Mouse (Mus musculus) forebrain, embryonic 11.5 days (tissue): ENCODE data around the gene Flt3. TPM values are rescaled to one million over a fixed set of nuclear protein-coding genes. Genes with fewer than 3 reads are reported as not detected.

Experiments
- ATAC-seq: fragments of 200-750 bp; cut with Nextera tagmentation; replicated peaks from 2 replicates; pipeline ENCODE4 v1.8.0; 2017; ENCODE audit warnings: moderate TSS enrichment; ENCODE audit not compliant: low FRiP score
- DNase-seq: peaks from one replicate; pipeline ENCODE4 v3.0.0-alpha.2; 2017; ENCODE audit warnings: low spot score
- H3K27ac ChIP-seq: fragments of 300-500 bp; sonication (generic); 2 replicates; pipeline ENCODE4 v1.5.1; 2014; ENCODE audit warnings: low read depth, low read length
- H3K27me3 ChIP-seq: fragments of 300-500 bp; sonication (generic); 2 replicates; pipeline ENCODE4 v1.6.1; 2014; ENCODE audit warnings: mild to moderate bottlenecking, low read length, mixed read lengths; ENCODE audit not compliant: control insufficient read depth, insufficient read depth
- H3K36me3 ChIP-seq: fragments of 300-500 bp; sonication (generic); 2 replicates; pipeline ENCODE4 v1.6.1; 2014; ENCODE audit warnings: mild to moderate bottlenecking, low read length, moderate library complexity, mixed read lengths; ENCODE audit not compliant: control insufficient read depth, insufficient read depth
- H3K4me1 ChIP-seq: fragments of 300-500 bp; sonication (generic); replicated peaks from 2 replicates; pipeline ENCODE4 v1.6.1; 2014; ENCODE audit warnings: low read length, mixed read lengths; ENCODE audit not compliant: control insufficient read depth, insufficient read depth
- H3K4me2 ChIP-seq: fragments of 300-500 bp; sonication (generic); 2 replicates; pipeline ENCODE4 v1.6.1; 2014; ENCODE audit warnings: low read depth, mild to moderate bottlenecking, low read length, moderate library complexity, mixed read lengths; ENCODE audit not compliant: severe bottlenecking
- H3K4me3 ChIP-seq: fragments of 300-500 bp; sonication (generic); 2 replicates; pipeline ENCODE4 v1.5.1; 2014; ENCODE audit warnings: low read depth, low read length
- H3K9ac ChIP-seq: fragments of 300-500 bp; sonication (generic); 2 replicates; pipeline ENCODE4 v1.6.1; 2014; ENCODE audit warnings: low read length
- H3K9me3 ChIP-seq: fragments of 300-500 bp; sonication (generic); 2 replicates; pipeline ENCODE4 v1.6.1; 2016; ENCODE audit warnings: low read length, mixed read lengths; ENCODE audit not compliant: control insufficient read depth
- WGBS: fragments of 180-500 bp; shearing (Covaris S2); extraction: QIAGEN DNeasy Blood & Tissue Kit; methylation state at CpG from one replicate; pipeline ENCODE4 v1.1.7; 2014; 5-methylcytosine and 5-hydroxymethylcytosine counted together
- polyA plus RNA-seq: library from polyadenylated mRNA; unstranded; fragments of >200 nt; fragmentation: Nextera tagmentation; extraction: Ambion mirVana; gene quantifications from 2 replicates; pipeline ENCODE4 v1.2.1, GENCODE M21; 2014

Gene Flt3
- 0.08 TPM in 1 of 2 replicates, not detected in the other for polyA plus RNA-seq

DNA sequence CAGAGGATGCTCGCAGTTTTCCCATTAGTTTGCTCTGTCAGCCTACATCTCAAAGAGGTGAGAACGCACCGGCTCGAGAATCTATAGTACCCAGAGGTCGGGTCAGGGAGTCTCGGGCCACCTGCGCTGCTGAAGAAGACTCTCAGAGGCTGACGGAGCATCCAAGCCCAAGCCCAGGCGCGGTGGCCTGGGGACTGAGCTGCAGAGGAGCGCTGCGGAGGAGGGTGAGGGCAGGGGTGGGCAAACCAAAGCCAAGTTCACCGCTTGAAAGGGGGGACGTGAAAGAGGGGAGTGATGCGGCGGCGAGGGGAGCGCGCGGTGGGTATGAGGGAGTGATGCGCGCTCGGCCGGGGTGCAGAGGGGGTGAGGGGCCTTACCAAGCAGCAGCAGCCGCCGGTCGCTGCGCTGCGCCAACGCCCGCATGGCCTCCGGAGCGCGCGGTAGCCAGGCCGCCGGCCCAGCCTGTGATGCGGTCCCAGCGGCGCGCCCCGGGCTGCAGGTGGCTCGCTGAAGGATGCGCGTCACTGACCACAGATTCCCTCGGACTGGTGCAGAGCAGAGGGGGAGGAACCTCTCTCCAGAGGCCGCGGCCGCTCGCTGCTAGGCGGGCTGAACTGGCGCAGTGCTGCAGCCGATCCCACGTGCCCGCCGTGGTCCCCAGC lies at the start of gene Flt3:
Gene Flt3, minus strand, starts transcription at position 647 of the 662 bp plus-strand sequence.
- H3K4me1 ChIP-seq, result no peaks in the 10 kb centered on the region
- peaks cover 39% of the 10 kb centered on the region for H3K27me3 ChIP-seq
- H3K9ac ChIP-seq, result no peak within 1 kb of the TSS
- peak within 1 kb of the TSS; percentile 37 for H3K4me3 ChIP-seq
- peak within 1 kb of the TSS; percentile 70 for H3K4me2 ChIP-seq
- H3K9me3 ChIP-seq, result no peaks in the 10 kb centered on the region
- DNase-seq, result peak; percentile 70
- H3K27ac ChIP-seq, result no peak within 1 kb of the TSS
- peak; percentile 71; the same call in 1 of the 2 replicates for ATAC-seq
- under 1% methylated on average over 56 of the region's 56 CpGs for WGBS
- no peaks in the 10 kb centered on the region for H3K36me3 ChIP-seq

DNA sequence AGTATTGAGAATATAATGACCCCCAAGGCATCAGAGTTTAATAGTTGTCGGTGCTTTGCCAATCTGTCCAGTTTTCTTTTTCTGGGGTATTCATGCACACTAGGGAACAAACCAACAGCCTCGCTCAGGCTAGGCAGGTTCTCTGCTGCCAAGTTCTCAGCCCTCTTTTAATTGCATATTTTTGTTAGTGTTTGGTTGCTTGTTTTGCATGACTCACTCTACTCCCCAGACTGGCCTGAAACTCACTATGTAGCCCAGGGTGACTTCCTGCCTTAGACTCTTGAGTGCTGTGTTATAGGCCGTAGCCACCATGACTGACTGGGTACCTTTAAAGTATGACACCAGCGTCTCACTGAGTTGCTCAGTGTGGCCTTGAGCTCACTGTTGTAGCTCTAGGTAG lies 48.6 kb upstream of the Flt3 start:
- Histone ChIP-seq H3K4me3 (no peak overlapping the region), H3K27ac (no peak overlapping the region), H3K4me2 (no peak overlapping the region), H3K9me3 (no peaks in the 10 kb centered on the region), H3K36me3 (no peaks in the 10 kb centered on the region; the same call in 1 of the 2 replicates), H3K27me3 (no peaks in the 10 kb centered on the region), H3K4me1 (no peaks in the 10 kb centered on the region), H3K9ac (no peak overlapping the region)
- 81% methylated on average over 4 of the region's 4 CpGs for WGBS
- DNase-seq (no peak), ATAC-seq (no peak)

DNA sequence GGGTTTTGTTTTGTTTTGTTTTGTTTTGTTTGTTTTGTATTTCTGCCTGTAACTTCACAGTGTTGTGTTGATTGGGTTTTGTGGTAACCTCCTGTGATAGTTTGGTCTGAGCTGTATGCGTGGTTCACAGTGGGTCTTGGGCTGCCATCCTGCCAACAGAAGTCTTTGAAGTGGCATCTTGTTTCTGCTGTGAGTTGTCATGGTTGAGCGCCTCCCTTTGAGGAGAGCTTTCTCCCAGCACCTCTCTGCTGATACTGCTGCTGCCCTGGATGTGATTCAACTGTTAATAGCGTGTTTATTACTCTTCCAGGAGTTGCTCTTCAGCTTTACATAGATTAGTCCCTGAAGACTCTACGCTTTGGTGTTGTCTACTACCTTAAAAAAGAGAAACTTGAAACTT lies 48.2 kb upstream of the Flt3 start:
- ATAC-seq (no peak), DNase-seq (no peak)
- H3K4me1 ChIP-seq, result no peaks in the 10 kb centered on the region
- no peaks in the 10 kb centered on the region for H3K9me3 ChIP-seq
- H3K4me3 ChIP-seq, result no peak overlapping the region
- no peak overlapping the region for H3K9ac ChIP-seq
- no peaks in the 10 kb centered on the region; the same call in 1 of the 2 replicates for H3K36me3 ChIP-seq
- H3K4me2 ChIP-seq, result no peak overlapping the region
- H3K27me3 ChIP-seq, result no peaks in the 10 kb centered on the region
- H3K27ac ChIP-seq, result no peak overlapping the region
- WGBS, result 50% methylated on average over 4 of the region's 4 CpGs

DNA sequence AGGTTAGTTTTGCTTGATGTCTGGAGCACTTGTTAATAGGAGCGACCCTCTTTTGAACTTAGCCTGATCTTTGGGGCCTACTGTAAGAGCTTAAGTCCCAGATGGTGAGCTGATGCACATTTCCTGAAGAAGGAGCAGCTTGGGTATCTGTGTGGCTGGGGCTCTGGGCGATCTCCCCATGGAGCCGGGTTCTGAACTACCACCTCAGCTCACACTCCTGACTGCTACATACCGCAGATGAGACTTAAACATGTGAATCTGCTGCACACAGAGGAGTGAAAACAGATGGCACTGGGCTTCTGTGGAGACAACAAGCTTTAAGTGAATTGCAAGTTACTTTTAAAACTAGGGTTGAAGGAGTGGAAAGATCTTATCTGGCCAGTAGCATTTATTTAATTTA lies 45.0 kb upstream of the Flt3 start:
- H3K27me3 ChIP-seq, result no peaks in the 10 kb centered on the region
- no peak overlapping the region for H3K4me3 ChIP-seq
- no peak overlapping the region for H3K9ac ChIP-seq
- no peaks in the 10 kb centered on the region for H3K9me3 ChIP-seq
- no peaks in the 10 kb centered on the region for H3K4me1 ChIP-seq
- DNase-seq (no peak), ATAC-seq (no peak)
- no peak overlapping the region for H3K4me2 ChIP-seq
- H3K27ac ChIP-seq, result no peak overlapping the region
- H3K36me3 ChIP-seq, result no peaks in the 10 kb centered on the region
- 89% methylated on average over 4 of the region's 4 CpGs for WGBS

DNA sequence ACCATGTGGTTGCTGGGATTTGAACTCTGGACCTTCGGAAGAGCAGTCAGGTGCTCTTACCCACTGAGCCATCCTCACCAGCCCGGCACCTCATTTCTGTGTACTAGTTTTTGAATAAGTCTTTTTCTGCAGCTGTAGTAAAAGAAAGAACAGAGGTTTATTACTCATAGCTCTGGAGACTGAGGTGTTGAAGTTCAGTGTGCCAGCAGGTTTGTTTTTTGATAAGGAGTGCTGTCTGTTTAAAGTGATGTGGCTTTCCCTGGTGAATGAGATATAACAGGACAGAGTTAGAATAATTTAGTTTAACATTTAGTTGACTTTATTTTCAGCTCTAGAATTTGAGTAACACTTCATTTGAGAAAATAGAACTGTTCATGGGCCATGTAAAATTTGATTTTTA lies 44.5 kb upstream of the Flt3 start:
- no peaks in the 10 kb centered on the region for H3K27me3 ChIP-seq
- DNase-seq (no peak), ATAC-seq (no peak)
- H3K4me1 ChIP-seq, result no peaks in the 10 kb centered on the region
- H3K27ac ChIP-seq, result no peak overlapping the region
- H3K4me2 ChIP-seq, result no peak overlapping the region
- 90% methylated on average over 2 of the region's 2 CpGs for WGBS
- H3K9me3 ChIP-seq, result no peaks in the 10 kb centered on the region
- H3K36me3 ChIP-seq, result no peaks in the 10 kb centered on the region
- no peak overlapping the region for H3K4me3 ChIP-seq
- H3K9ac ChIP-seq, result no peak overlapping the region

DNA sequence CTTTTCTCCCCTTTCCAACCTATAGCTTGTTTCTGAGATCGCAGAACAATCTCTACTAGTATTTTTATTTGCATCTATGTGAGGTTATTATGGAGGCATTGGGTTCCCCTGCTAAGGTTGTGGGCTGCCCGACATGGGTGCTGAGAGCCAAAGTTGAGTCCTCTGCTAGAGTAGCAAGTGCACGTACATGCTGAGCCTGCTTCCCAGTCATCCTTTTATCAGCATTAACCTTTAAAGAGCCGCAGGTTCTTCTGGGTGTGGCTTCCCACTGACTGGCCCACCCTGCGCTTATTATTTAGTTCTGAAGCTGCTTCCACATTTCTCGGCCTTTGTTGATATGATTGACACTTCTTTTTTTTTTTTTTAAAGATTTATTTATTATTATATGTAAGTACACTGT lies 44.0 kb upstream of the Flt3 start:
- Histone ChIP-seq H3K36me3 (no peaks in the 10 kb centered on the region), H3K27ac (no peak overlapping the region), H3K9me3 (no peaks in the 10 kb centered on the region), H3K4me1 (no peaks in the 10 kb centered on the region), H3K4me3 (no peak overlapping the region), H3K4me2 (no peak overlapping the region), H3K9ac (no peak overlapping the region), H3K27me3 (no peaks in the 10 kb centered on the region)
- WGBS, result 90% methylated on average over 6 of the region's 6 CpGs
- ATAC-seq (no peak), DNase-seq (no peak)

DNA sequence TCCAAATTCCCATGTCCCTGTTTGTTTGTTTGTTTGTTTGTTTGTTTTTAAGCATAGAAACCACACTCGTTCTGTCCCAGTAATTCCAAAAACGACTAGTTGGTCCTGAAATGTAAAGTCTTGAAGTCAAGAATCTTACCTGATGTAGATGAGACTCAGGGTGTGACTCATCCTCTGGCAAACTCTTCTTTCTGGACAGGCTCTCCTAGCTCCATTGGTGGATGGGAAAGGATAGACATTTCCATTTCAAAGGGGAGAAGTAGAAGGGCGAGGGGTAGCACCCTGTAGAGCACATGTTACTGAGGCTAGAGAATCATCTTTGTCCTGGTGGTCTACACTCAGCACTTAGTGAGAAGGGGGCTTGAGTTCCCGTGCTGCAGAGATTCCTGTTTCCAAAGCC lies 42.5 kb upstream of the Flt3 start:
- Histone ChIP-seq H3K27me3 (no peaks in the 10 kb centered on the region), H3K36me3 (no peaks in the 10 kb centered on the region), H3K4me3 (no peak overlapping the region), H3K4me1 (no peaks in the 10 kb centered on the region), H3K4me2 (no peak overlapping the region), H3K27ac (no peak overlapping the region), H3K9me3 (no peaks in the 10 kb centered on the region), H3K9ac (no peak overlapping the region)
- DNase-seq (no peak), ATAC-seq (no peak)
- WGBS, result 87% methylated on average over 4 of the region's 4 CpGs

DNA sequence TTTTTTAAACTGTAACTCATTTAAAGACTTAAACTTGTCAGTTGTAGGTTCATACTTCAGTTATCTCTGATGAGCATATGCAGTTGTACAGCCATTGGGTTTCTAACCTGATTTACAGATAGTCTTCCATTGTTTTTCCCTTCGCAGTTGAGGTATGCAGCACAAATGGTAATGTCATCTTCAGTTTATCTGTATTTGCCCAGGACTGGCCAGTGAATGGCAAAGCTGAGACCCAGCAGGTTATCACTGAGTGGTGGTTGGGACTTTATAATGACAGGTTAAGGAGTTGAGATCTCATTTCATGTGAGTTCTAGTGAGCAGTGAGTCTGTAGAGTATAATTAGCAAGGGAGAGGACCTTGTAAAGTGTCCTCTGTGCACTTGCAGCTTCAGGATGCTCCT lies 41.7 kb upstream of the Flt3 start:
- Histone ChIP-seq H3K4me1 (no peaks in the 10 kb centered on the region), H3K4me3 (no peak overlapping the region), H3K4me2 (no peak overlapping the region), H3K27me3 (no peaks in the 10 kb centered on the region), H3K27ac (no peak overlapping the region), H3K9me3 (no peaks in the 10 kb centered on the region), H3K9ac (no peak overlapping the region), H3K36me3 (no peaks in the 10 kb centered on the region)
- DNase-seq (no peak), ATAC-seq (no peak)
- WGBS, result 83% methylated on average over 1 of the region's 1 CpGs

DNA sequence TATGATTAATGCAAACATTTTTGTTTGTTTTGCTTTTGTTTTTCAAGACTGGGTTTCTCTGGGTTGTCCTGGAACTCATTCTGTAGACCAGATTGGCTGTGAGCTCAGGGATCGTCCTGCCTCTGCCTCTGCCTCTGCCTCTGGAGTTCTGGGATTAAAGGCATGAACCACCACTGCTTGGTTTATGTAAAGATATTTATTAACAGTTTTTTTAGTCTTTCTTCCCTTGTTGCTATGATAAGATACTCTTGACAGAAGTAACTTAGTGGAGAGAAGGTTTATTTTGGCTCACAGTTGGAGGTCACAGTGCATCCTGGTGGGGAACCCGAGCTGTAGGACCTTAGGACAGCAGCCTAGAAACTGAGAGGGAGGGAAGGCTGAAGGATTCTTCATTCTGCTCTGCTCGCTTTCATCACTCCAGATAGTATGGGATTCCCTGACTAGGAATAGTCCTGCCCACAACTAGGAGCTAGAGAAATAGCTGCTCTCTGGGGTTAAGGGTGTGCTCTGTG lies 40.8 kb upstream of the Flt3 start:
- Histone ChIP-seq H3K9ac (no peak overlapping the region), H3K4me1 (0 out of 2 replicates have a peak, but pooled peaks cover 4% of the 10 kb centered on the region), H3K27ac (no peak overlapping the region), H3K9me3 (no peaks in the 10 kb centered on the region), H3K36me3 (no peaks in the 10 kb centered on the region), H3K27me3 (no peaks in the 10 kb centered on the region), H3K4me2 (no peak overlapping the region), H3K4me3 (no peak overlapping the region)
- no peak for DNase-seq
- ATAC-seq, result no peak
- 82% methylated on average over 3 of the region's 3 CpGs for WGBS
